Mouse (Mus musculus) intestine, embryonic 16.5 days (tissue): ENCODE measurements around the gene Onecut1. TPM values are rescaled to one million over a fixed set of nuclear protein-coding genes. Genes with fewer than 3 reads are reported as not detected.

Experiments used
- ATAC-seq: fragments of 200-750 bp; cut with Nextera tagmentation; 2 replicates; pipeline ENCODE4 v1.8.0; 2017; ENCODE audit warnings: moderate TSS enrichment, moderate library complexity
- H3K27ac ChIP-seq: fragments of 300-500 bp; sonication (generic); 2 replicates; pipeline ENCODE4 v1.5.1; 2014; ENCODE audit warnings: mild to moderate bottlenecking, low read length
- H3K27me3 ChIP-seq: fragments of 300-500 bp; sonication (generic); replicated peaks from 2 replicates; pipeline ENCODE4 v1.6.1; 2014; ENCODE audit warnings: low read length, control low read depth, mixed read lengths; ENCODE audit not compliant: control insufficient read depth, insufficient read depth
- H3K36me3 ChIP-seq: fragments of 300-500 bp; sonication (generic); 2 replicates; pipeline ENCODE4 v1.6.1; 2014; ENCODE audit warnings: low read length, control low read depth; ENCODE audit not compliant: control insufficient read depth, insufficient read depth
- H3K4me1 ChIP-seq: fragments of 300-500 bp; sonication (generic); 2 replicates; pipeline ENCODE4 v1.6.1; 2014; ENCODE audit warnings: low read length, control low read depth, mixed read lengths; ENCODE audit not compliant: control insufficient read depth, insufficient read depth
- H3K4me2 ChIP-seq: fragments of 300-500 bp; sonication (generic); 2 replicates; pipeline ENCODE4 v1.6.1; 2014; ENCODE audit warnings: low read depth, low read length, control low read depth
- H3K4me3 ChIP-seq: fragments of 300-500 bp; sonication (generic); 2 replicates; pipeline ENCODE4 v1.5.1; 2014; ENCODE audit warnings: mild to moderate bottlenecking, low read length
- H3K9ac ChIP-seq: fragments of 300-500 bp; sonication (generic); 2 replicates; pipeline ENCODE4 v1.6.1; 2014; ENCODE audit warnings: low read depth, low read length
- H3K9me3 ChIP-seq: fragments of 300-500 bp; sonication (generic); 2 replicates; pipeline ENCODE4 v1.6.1; 2016; ENCODE audit warnings: low read length, control low read depth; ENCODE audit not compliant: control insufficient read depth
- WGBS: fragments of 180-500 bp; shearing (Covaris S2); extraction: QIAGEN DNeasy Blood & Tissue Kit; methylation state at CpG from one replicate; pipeline ENCODE4 v1.1.7; 2014; 5-methylcytosine and 5-hydroxymethylcytosine counted together
- polyA plus RNA-seq: library from polyadenylated mRNA; unstranded; fragments of >200 nt; fragmentation: Nextera tagmentation; extraction: Ambion mirVana; gene quantifications from 2 replicates; pipeline ENCODE4 v1.2.1, GENCODE M21; 2015

The Onecut1 gene
- polyA plus RNA-seq, 1 experiment from 2014 or later = 0.82 TPM

DNA sequence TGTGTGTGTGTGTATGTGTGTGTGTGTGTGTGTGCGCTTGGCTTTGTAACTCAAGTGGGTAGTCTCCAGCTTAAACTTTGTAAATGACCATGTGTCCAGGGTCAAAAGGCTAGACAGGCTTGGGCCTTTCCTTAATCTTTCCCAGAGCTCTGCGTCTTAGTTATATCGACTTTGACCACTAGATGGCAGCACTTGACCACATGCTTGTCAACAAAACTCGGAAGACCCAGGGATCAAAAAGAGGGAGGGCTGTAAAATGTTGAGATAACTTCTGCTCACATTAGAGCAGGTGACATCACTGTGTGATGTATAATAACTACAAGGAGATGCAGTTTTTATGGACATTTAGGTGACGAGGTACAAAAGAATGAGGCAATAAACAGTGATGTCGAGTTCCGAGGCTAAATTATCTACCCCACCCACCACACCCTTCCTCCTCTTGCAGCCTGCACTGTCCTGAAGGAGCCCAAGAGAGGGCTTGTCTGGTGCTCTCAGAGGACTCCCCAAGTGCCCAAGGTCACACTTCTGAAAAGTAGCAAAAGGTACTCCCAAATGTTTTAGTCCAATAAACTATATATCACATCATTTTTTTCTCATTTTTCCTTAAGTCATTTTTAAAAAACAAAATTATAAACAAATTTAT lies 43.3 kb downstream of the Onecut1 start:
- Histone ChIP-seq H3K9ac (no peak overlapping the region), H3K9me3 (no peaks in the 10 kb centered on the region), H3K4me3 (no peak overlapping the region), H3K4me1 (no peaks in the 10 kb centered on the region; the same call in 1 of the 2 replicates), H3K27ac (no peak overlapping the region), H3K27me3 (no peaks in the 10 kb centered on the region), H3K4me2 (no peak overlapping the region), H3K36me3 (no peaks in the 10 kb centered on the region)
- peak; percentile 68 for ATAC-seq
- WGBS = 6% methylated on average over 7 of the region's 7 CpGs

DNA sequence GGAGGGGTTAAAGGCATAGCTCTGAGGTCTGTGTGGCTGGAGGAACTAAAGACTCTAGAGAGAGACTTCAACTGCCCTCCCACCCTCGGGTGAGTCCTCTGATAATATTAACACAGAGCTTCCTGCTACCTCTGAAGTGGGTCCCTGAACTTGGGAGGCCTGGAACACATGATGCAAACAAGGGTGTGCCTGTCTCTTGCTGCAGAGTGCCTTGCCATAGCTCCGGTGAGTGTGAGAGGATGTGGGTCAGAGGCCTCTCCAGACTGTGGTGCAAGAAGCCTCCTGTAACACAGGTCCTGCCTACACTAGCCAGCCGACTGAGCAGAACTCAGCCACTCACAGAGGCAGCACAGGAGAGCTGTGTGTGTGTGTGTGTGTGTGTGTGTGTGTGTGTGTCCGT lies 45.2 kb downstream of the Onecut1 start:
- Histone ChIP-seq H3K27ac (no peak overlapping the region), H3K4me2 (no peak overlapping the region), H3K36me3 (no peaks in the 10 kb centered on the region), H3K27me3 (no peaks in the 10 kb centered on the region), H3K4me3 (no peak overlapping the region), H3K9me3 (no peaks in the 10 kb centered on the region), H3K4me1 (no peaks in the 10 kb centered on the region; the same call in 1 of the 2 replicates), H3K9ac (no peak overlapping the region)
- 20% methylated on average over 4 of the region's 4 CpGs for WGBS
- peak; percentile 86 for ATAC-seq

DNA sequence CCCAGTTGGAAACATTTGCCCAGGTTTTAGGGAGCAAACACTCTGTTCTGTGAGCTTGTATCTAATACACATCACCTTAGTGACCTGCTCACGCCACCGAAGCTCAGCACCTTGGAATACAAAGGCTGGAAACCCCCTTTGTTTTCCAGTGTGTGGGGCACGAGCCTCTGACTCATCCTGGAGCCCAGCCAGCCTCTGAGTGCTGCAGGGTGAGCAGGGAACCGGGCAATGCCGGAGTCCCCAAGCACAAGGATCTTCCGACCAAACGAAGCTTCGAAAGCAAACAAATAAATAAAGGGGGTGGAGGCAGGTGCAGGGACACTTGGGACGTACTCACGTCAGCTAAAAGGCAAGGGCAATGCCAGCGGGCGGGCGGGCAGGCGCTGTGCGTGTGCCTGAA lies 47.5 kb downstream of the Onecut1 start:
- no peak overlapping the region for H3K27ac ChIP-seq
- WGBS = 69% methylated on average over 15 of the region's 15 CpGs

DNA sequence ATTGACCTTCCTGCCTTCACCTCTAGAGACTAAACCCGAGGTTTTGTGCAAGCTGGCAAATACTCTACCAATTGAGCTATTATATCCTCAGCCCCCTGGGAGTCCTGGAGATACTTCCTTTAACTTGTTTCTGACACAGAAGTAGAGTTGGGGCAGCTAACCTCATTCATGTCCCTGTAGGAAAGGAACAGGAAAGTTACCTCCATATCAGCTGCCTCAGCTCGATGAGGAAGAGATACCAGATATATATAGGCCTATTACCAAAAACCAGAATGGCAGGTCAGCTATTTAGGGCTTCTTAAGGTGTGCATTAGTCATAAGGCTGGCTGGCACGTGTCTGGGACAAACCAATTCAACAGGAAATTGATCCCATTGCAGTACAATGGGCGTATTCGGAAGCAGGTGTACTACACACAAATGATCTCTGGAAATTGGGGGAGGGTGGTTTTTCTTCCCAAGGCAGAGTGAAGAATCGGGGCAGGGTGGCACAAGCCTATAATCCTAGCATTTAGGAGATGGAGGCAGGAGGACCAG lies 48.6 kb downstream of the Onecut1 start:
- Histone ChIP-seq H3K4me3 (no peak overlapping the region), H3K36me3 (no peaks in the 10 kb centered on the region), H3K27ac (no peak overlapping the region), H3K4me1 (no peaks in the 10 kb centered on the region; the same call in 1 of the 2 replicates), H3K27me3 (no peaks in the 10 kb centered on the region), H3K4me2 (no peak overlapping the region), H3K9me3 (no peaks in the 10 kb centered on the region), H3K9ac (no peak overlapping the region)
- ATAC-seq = no peak
- 74% methylated on average over 6 of the region's 6 CpGs for WGBS

More for the DNA sequence above, 47.5 kb downstream of the Onecut1 start:
- ATAC-seq = no peak
- H3K9ac ChIP-seq = no peak overlapping the region
- no peaks in the 10 kb centered on the region for H3K36me3 ChIP-seq
- no peaks in the 10 kb centered on the region; the same call in 1 of the 2 replicates for H3K4me1 ChIP-seq
- no peak overlapping the region for H3K4me2 ChIP-seq
- H3K27me3 ChIP-seq = no peaks in the 10 kb centered on the region
- H3K4me3 ChIP-seq = no peak overlapping the region
- no peaks in the 10 kb centered on the region for H3K9me3 ChIP-seq

DNA sequence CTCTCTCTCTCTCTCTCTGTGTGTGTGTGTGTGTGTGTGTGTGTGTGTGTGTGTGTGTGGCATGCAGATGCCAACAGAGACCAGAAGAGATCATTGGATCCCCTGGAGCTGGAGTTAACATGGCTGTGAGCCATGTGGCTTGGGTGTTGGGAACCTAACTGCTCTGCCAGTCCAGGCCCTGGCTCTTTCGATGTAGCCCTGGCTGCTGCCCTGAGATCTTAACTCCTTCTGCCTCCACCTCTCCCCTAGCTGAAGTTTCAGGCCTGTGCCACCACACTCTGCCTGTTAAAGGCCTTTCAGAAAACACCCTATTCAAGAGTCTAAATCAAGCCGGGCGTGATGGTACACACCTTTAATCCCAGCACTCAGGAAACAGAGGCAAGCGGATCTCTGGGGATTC lies 49.7 kb downstream of the Onecut1 start:
- no peaks in the 10 kb centered on the region for H3K9me3 ChIP-seq
- no peaks in the 10 kb centered on the region; the same call in 1 of the 2 replicates for H3K4me1 ChIP-seq
- H3K4me2 ChIP-seq = no peak overlapping the region
- H3K4me3 ChIP-seq = no peak overlapping the region
- no peaks in the 10 kb centered on the region for H3K36me3 ChIP-seq
- no peak for ATAC-seq
- no peaks in the 10 kb centered on the region for H3K27me3 ChIP-seq
- 64% methylated on average over 4 of the region's 4 CpGs for WGBS
- H3K9ac ChIP-seq = no peak overlapping the region
- no peak overlapping the region for H3K27ac ChIP-seq

DNA sequence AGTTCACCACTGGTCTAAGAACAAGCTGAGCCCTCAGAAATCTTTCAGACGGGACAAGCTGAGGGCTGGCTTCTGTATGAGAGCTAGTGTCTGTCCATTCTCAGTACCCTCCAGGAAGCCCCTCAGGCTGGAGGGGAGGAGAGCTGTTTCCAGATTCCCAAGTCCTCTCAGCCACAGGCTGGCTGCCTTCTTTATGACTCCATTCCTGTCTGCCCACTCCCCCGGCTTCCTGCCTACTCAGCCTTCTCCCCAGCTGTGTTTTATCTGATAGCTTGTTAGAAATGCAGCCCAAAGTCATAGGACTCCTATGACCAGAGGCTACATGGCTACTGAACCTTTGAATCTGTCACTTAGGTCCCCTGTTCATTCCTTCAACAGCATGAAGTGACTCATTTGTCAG lies 50.2 kb downstream of the Onecut1 start:
- Histone ChIP-seq H3K4me2 (no peak overlapping the region), H3K4me1 (no peaks in the 10 kb centered on the region), H3K27me3 (no peaks in the 10 kb centered on the region), H3K4me3 (no peak overlapping the region), H3K27ac (no peak overlapping the region), H3K9me3 (no peaks in the 10 kb centered on the region), H3K9ac (no peak overlapping the region), H3K36me3 (no peaks in the 10 kb centered on the region)
- WGBS = 28% methylated on average over 2 of the region's 2 CpGs
- peak; percentile 16; the same call in 1 of the 2 replicates for ATAC-seq

DNA sequence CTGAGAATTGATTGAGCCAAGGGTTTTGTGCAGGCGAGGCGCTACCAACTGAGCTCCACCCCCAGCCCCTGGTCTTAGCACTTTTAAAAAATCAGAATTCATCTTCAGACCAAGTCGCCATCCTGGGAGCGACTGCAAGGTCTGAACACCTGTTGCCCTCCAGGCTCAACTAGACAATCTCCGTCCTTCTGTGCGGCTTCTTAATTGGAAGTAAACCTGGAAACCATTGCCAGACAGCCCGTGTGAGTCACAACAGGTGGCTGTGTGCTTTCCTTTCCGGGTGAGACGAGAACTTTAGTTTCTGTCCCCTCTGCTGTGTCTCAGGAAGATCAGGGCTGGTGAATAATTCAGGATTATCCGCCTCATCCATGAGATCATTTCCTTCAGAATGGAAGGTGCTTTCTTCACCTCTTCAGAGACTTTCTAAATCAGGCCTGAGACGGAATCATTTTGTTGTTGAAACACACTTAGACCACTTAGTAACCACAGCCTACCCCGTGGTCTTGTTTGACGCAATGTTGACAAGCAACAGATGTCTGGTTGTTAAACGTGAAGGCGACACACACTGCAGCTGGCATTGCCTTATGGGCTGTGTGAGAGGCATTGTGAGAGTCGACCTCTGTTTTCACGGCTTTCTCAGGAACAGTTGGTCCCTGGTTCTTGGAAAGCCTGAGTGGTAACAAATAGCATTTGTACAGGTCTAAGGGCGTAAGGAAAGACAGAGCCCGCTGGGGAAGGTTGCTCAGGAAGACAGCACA lies 51.1 kb downstream of the Onecut1 start:
- H3K27ac ChIP-seq = no peak overlapping the region
- H3K4me2 ChIP-seq = no peak overlapping the region
- WGBS = 62% methylated on average over 19 of the region's 19 CpGs
- no peaks in the 10 kb centered on the region for H3K36me3 ChIP-seq
- no peak for ATAC-seq
- H3K4me1 ChIP-seq = no peaks in the 10 kb centered on the region
- no peak overlapping the region for H3K9ac ChIP-seq
- no peak overlapping the region for H3K4me3 ChIP-seq
- no peaks in the 10 kb centered on the region for H3K9me3 ChIP-seq
- no peaks in the 10 kb centered on the region for H3K27me3 ChIP-seq

DNA sequence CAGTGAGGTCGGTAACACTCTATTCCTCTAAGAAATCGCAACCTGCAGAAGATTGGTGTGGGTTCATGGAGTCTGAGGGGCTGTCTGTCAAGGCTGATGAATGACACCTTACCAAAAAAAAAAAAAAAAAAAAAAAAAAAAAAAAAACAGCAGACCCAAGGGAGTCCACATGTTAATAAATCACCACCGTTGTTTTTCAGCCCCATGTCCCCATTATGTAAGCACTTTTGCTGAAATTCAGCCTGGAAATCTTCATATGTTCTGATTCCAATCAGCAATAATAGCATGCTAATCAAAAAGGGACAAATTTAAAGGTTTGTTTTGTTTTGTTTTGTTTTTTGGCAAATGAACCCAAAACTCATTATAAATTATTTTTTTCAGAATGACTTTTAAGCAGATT lies 53.9 kb downstream of the Onecut1 start:
- no peaks in the 10 kb centered on the region for H3K9me3 ChIP-seq
- no peak for ATAC-seq
- no peak overlapping the region for H3K9ac ChIP-seq
- H3K36me3 ChIP-seq = no peaks in the 10 kb centered on the region
- H3K27ac ChIP-seq = no peak overlapping the region
- 83% methylated on average over 3 of the region's 3 CpGs for WGBS
- H3K4me2 ChIP-seq = no peak overlapping the region
- H3K4me3 ChIP-seq = no peak overlapping the region
- H3K4me1 ChIP-seq = no peaks in the 10 kb centered on the region
- H3K27me3 ChIP-seq = no peaks in the 10 kb centered on the region

DNA sequence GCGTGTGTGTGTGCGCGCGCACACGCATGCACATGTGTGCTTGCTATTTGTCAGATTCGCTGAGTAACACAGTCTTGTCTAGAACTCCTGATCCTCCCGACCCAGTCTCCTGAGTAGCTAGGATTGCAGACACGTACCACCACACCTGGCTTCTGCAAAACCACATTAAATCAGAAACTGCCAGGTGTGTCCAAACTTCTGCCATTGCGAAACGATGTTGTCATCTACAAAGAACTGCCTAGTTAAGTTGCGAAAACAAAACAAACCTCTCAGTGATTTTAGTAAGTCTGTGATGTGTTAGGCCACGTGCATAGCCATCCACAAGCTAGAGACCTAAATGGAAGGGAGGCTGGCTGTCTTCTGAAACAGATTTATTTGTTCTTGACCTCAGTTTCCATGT lies 58.7 kb downstream of the Onecut1 start:
- Histone ChIP-seq H3K4me2 (no peak overlapping the region), H3K36me3 (no peaks in the 10 kb centered on the region), H3K4me3 (no peak overlapping the region), H3K9ac (no peak overlapping the region), H3K9me3 (no peaks in the 10 kb centered on the region), H3K27ac (no peak overlapping the region), H3K27me3 (no peaks in the 10 kb centered on the region), H3K4me1 (no peaks in the 10 kb centered on the region)
- ATAC-seq = no peak
- 89% methylated on average over 12 of the region's 12 CpGs for WGBS
